Mouse (Mus musculus) regulatory T cell (primary cell): ENCODE data around the gene Aox4.

Experiments
- in situ Hi-C: fragments of 300-600 bp; cut with MboI, MseI; formaldehyde crosslinking; loops from one replicate; pipeline ENCODE4 v1.15.1; 2025; ENCODE audit warnings: high pct_unique_total_duplicates

The Aox4 gene

DNA sequence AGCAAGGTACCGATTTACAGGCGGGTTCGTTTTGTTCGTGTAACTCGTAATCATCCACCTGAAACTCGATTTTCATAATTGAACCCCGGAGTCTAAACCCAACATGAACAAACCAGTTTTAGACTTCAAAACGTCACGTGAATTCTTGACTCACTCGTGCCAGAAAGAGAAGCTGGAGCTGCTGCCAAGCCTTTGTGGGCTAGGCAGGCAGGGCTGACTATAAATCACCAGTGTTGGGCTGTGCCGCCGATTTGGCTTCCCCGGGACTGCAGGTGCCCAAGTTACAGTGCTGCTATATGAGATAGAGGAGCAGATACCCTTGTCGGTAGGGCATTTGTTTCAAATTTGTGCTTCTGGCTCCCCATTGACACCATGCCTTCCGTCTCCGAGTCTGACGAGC is at the start of gene Aox4:
Aox4 (plus strand) TSS at position 195 of the 400 bp plus-strand sequence.
- in situ Hi-C loops, result no loop called here

DNA sequence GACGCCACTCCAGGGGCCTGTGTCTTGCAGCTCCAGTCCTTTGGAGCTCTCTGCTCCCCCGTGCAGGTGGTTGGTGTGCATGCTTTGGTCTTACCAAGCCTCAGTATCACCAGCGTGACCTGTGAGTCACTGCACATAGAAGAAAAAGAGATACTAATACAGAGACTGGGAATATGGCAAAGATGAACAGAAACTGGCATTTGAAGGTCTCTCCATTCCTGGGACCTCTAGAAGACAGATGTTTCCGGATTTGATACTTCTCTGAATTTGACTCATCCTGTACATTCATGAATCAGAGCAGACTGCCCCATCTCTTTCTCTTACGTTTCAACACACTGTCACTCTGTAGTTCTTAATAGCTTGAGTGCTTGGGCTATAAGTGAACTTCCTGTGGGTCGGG is 40.3 kb upstream of the Aox4 start:
- in situ Hi-C loops, result loop anchor here (10.0 to 25.0 kb wide), 2 partner anchors 1145 to 1608 kb away; no protein-coding TSS in a partner anchor

DNA sequence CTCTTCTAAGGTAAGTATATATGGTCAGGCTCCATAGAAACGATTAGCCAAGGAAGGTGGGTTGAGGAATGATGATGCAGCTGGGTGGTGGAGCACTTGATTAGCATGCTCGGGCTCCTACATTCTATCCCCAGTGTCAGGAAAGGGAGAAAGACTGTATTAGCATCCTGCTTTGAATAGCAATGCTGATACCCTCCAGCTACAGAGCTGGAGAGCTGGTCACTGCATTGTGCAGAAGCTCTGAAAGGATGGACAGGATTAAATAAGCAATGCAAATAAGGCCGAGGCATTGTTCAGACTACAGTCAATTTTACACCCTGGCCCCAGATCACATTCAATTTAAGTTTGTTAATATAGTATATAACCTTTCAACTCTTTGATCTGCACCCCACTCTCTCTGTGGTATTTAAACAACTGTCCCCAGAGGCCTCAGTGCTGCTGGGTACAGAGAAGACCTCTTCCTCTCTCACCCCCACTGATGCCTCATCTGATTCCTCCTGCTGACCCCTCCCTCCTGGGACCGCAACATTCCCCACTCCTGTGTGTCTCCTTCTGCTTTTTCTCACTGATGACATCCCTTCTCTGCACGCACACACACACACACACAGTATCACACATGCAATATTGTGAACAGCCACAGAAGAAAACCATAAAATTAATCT is 21.6 kb upstream of the Aox4 start:
- in situ Hi-C loops, result no loop called here

DNA sequence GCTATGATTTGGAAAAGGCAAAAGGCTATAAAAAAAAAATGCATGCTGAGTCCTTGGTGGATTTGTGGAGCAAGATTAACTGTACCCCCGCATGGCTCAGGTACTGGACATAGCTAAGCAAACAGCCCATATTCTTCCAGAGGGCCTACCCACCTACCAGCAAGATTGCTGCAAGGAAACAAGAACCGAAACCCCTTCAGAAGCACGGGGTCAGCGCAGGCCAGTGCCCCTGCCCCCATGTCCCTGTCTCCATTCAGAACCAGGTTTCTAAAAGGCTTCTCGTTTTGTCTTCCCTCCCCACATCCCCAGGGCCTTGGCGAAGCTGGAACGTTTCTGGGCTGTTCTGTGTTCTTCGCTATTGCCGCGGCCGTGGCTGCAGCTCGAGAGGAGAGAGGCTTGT is 15.9 kb upstream of the Aox4 start:
- in situ Hi-C loops, result no loop called here

DNA sequence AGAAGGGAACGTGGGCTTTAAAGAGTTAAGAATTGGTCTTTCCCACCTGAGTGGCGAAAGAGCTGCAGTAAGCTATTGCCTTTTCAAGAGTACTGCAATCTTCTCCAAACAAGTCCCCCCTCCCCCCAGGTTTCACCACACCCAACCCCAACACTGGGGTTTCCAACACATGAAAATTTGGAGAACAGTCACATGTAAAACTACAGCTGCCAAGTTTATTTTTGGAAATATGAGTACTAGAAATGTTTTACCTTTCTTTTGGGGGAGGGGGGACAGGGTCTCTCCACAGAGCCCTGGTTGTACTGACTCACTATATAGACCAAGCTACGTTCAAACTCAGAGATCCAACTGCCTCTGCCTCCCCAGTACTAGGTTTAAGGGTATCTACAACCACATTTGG is 15.2 kb upstream of the Aox4 start:
- in situ Hi-C loops, result no loop called here

DNA sequence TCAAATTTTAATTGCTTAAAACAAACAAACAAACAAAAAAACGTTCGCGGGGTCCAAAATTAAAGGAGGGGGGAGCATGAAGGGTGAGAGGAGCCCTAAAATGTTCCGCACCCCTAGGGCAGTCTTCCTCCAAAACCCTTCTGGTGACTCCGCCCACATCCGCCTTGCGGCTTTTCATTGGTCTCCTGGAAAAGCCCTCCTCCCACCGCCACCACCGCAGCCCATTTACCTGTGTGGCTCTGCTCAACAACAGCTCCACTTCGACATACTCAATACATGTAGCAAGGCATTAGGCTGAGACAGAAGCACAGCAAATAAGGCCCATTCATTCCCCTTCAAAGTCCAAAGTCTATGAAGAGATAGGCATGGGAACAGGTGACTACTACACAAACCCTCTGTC is 14.7 kb upstream of the Aox4 start:
- in situ Hi-C loops, result no loop called here

DNA sequence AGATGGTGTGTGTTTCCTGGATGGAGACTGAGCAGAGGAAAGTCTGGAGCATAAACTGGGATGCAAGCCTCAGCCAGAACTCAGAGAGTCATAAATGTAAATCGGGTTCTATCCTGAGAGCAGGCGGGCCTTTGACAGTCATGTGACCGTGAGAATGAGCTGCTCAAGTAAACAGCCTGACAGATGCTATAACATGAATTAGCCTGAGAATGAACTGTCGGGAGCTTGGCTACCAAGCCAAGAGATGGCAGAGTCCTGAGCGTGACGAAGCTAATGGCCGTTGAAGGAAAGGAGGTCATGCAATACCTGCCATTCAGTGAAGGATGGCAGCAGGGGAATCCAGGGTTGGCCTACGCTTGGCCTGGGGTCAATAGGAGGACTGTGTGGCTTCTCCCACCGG is 13.2 kb upstream of the Aox4 start:
- in situ Hi-C loops, result no loop called here

DNA sequence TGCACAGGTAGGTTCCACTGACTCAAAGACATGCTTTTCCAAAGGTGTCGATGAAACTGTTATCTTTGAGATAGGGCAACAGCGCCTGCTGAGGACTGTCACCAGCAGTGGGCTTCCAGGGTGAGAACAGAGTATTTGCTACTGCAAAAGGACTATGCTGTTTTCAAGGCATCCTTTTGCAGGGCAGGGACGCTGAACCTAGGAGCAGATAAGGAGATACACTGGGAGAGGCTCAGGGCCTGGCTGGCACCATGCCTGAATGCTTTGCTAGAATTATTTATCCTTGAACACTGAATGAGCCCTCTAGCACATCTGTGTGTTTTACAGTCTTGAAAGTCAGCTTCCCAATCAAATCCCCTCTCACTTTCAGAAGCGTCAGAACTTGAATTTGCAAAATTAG is 11.8 kb upstream of the Aox4 start:
- in situ Hi-C loops, result no loop called here

DNA sequence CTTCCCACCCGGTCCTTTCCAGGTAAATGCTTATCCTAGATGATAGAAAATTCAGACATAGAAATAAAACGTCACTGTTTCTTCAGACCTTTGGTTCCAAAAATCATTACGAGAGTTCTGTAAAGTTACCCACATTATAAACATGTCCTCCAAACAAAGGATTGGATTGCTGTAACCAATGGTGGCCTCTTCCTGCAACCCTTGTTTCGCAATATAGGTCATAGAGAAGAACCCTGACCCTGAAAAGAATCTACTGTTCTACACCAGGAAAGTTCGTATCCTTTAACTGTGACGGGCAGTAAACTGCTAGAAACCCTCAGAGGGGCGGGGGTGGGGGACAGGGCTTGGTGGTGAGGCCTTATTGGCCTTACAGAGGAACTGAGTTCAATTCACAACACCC is 2.6 kb downstream of the Aox4 start:
- in situ Hi-C loops, result no loop called here

DNA sequence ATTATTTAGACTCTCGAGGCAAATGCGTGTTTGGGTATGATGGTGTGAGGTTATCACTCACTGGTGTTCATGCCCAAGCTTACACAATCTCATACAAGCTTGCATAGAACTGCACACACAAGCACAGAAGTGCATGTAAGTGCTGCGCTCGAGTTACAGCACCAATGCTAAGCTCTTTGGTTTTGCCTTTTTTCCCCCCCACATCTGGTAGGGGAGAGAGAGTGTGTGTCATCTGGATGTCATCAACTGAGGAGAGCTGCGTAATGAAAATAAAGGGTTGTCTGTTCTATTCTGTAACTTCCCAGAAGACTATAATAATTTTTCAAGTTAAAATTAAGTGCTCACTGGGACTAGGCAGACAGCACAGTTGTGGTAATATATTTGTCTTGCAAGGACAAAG is 3.6 kb downstream of the Aox4 start:
- in situ Hi-C loops, result no loop called here

DNA sequence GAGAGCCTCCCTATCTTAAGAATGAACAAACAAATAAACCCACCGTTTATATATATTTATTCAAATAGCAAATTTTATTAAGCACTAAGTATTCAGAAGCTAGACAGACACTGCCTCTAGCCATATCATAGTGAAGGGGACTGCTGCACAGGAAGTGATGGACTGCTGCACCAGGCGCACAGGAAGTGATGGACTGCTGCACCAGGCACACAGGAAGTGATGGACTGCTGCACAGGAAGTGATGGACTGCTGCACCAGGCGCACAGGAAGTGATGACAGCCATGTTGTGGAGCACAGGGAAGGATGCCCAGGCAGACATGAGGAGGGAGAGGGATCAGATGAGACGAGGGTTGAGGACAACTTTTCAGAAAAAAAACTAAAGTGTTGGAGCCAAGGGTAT is 5.2 kb downstream of the Aox4 start:
- in situ Hi-C loops, result no loop called here

DNA sequence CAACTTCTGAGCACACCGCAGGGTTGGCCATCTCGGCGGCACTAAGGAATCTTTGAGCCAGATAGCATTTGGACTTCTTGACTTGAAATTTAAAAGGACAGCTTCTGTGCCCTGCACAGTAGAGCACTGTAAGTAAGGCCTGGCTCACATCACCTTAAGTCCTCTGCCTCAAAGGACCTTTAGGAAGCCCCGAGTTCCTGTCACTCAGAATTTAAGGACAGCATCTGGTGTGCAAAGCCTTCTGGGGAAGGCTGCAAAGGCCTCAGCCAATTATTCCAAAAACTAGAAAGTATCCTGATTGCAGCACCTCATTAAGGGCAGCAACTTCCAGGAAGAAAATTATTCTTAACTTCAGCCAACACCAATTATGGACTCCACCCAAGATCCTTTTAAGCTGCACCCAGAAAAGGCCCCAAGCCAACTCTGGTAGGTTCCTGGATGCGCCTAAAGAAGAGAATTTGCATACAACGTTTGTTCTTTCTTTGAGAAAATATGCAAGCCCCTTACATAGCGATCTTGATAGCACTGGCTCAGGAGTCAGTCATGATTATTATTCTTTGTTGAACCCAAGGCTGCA is 5.8 kb downstream of the Aox4 start:
- in situ Hi-C loops, result no loop called here

DNA sequence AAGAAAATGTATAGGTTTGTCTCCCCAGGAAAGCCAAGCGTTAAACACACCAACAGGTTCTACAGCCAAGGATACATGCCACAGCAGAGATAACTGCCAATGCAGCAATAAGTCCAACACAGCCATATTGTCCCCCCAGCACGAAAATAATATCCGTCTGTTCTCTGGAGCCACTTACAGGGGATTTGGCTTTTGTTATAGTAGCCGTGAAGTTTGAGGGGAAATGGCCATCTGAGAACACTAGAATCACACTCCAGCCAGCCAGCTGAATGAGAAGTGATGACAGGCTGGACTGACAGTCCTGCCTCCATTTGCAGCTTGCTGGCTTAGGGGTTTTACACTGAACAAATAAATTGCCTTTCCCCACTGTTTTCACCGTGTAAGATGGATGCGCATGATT is 10.9 kb downstream of the Aox4 start:
- in situ Hi-C loops, result no loop called here

DNA sequence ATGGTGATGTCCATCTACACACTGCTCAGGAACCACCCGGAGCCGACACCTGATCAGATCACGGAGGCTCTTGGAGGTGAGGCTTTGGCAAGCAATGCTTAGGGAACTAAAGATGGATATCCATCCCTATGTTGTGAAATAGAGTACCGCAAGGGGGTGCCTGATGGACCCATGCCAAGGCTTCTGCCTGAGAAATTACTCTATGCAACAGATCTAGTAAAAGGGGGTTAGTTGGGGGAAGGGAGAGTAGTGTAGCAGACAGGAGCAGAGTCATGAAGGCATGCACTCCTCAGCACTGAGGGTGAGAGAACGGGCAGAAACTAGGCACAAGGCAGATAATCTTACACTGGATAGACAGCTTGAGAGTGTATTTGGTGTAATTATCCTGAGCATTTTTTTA is 11.7 kb downstream of the Aox4 start:
- in situ Hi-C loops, result no loop called here

DNA sequence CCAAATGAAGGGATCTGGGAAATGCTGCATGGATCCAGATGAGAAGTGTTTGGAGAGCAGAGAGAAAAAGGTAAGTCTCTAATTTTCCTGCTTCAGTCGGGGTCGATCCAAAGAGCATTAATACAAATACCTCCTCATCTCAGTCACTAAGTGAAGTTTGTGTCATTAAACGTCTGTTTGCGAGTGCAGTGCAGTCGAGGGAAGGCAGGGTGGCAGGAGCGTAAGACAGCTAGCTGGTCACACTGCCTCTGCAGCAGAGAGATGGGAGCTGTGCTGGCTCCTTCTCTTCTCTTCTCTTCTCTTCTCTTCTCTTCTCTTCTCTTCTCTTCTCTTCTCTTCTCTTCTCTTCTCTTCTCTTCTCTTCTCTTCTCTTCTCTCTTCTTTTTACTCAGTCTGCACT is 17.9 kb downstream of the Aox4 start:
- in situ Hi-C loops, result no loop called here

DNA sequence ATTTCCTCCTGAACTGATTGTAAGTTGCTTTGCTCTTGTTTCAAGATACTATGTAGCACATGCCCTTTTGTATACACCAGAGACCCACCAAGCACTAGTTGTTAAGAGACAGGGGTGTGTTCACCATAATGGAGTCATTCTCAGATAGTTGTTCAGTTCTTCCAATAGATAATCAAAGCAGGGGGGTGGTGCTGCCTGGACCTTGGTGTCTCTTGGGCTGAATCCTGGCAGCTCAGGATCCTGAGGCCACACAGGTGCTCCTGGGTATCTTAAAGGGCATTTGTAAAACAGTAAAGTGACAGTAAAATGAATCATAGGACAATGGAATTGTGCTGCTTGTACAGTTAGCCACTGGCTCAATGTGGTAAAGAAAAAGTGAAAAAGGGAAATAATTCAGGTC is 18.7 kb downstream of the Aox4 start:
- in situ Hi-C loops, result no loop called here

DNA sequence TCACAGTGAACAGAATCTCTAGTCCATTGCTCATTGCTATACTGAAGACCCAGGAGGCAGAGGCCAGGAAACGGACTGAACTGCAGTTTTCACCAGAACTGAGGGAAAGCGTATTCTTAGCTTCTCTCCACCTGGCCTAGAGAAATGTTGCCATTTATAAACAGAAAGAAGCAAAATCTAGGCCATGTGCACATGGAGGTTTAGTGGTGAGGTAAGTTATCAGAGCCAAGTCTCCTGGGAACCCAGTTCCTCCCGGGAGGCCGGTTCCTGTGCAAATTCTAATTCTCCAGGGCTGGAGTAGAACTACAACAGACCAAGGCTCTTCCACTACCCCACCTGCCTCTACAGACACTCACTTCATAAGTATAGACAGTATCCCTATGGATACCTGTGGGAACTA is 19.6 kb downstream of the Aox4 start:
- in situ Hi-C loops, result loop anchor here (5.0 kb wide), 1 partner anchor 43 kb away; no protein-coding TSS in a partner anchor

DNA sequence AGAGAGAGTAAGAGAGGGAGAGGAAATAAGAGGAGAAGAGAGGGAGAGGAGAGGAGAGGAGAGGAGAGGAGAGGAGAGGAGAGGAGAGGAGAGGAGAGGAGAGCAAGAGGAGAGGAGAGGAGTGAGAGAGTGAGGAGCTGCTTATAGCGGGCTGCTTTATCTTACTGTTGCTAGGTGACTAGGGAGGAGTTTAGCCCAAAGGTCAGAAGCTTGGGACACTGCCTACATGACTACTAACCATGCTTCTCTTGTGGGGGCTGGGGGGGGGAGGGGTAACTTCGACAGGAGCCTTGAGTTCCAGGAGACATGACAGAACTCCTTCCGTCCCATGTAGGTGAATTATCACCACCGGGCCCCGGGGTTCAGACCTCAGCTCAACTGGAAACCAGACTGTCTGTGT is 20.3 kb downstream of the Aox4 start:
- in situ Hi-C loops, result loop anchor here (5.0 kb wide), 1 partner anchor 42 kb away; no protein-coding TSS in a partner anchor

DNA sequence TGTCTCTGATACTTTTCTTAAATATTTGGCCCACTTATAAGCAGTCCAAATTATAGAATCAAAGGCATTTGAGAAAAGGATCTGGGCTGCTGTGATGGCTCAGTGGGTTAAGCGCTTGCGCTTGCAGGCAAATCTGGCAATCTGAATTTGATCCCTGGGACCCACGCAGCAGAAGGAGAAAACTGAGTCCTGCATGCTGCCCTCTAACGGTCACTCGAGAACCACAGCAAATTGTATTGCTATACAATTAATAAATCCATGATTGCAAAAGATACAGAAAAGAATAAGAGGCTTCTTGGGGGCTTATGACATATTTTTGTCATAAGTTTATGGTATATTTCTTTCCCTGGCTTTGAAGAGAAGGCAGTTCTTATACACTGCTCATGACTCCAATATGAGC is 25.2 kb downstream of the Aox4 start:
- in situ Hi-C loops, result no loop called here

DNA sequence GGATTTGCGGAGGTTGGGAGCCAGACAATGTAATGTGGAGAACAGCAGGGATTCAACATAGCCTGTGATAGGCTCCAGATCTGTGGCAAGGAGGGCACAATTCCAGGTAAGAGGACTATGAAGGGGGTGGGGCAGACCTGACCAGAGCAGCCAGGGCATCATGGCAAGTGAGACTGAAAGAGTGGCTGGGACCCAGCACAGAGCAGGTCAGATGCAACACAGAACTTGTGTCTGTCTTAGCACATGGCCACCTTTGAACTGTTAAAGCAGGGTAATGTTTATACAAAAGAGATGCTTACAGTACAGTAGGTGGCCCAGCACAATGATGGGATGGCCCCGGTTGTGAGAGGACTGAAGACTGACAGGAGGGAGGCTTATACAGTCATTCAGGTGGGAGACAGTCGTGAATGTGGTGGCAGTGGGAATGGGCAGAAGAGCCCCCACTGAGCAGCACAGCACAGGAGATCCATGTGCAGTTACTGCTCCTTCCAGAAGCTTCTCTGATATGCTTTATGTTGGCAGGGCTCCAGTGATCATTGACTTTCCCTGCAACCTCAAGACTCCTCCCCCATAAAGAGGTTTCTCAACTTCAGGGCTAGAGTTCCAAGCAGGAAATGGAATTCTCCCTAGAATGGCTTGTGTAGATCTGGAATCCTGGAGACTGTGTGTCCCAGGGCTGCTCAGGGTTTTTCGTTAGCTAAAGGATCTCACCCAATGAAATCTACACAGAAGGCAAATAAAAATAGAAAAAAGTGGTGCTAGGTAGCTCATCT is 27.5 kb downstream of the Aox4 start:
- in situ Hi-C loops, result no loop called here

DNA sequence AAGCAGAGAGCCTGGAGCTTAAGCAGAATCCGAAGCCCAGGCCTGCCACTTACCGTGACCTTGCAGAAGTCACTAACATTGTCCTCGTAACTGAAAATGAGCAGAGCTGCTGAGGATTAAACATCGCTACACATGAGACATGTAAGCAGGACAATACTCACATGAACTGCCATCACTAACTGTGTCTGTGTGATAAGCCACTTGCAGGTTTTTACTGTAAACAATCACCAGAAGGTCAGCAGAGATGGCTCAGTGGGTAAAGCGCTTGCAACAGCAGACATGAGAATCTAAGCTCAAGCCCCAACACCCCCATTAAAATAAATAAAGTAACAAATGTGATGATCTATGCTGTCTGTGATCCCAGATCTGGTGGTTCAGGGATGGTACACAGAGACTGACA is 28.2 kb downstream of the Aox4 start:
- in situ Hi-C loops, result no loop called here

DNA sequence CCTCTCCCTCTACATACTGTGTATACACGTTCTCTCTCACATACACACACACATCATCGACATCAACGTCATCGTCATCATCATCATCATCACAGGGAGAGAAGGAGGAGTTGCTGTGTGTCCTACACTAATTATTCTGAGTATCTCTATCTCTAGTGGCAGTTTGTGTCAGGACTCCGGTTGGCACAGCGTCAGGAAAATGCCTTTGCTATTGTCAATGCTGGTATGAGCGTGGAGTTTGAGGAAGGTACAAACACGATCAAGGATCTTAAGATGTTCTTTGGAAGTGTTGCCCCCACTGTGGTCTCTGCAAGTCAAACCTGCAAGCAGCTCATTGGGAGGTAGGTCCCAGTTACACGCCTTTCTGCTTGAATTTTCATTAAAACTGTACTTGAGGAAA is 28.8 kb downstream of the Aox4 start:
- in situ Hi-C loops, result no loop called here

DNA sequence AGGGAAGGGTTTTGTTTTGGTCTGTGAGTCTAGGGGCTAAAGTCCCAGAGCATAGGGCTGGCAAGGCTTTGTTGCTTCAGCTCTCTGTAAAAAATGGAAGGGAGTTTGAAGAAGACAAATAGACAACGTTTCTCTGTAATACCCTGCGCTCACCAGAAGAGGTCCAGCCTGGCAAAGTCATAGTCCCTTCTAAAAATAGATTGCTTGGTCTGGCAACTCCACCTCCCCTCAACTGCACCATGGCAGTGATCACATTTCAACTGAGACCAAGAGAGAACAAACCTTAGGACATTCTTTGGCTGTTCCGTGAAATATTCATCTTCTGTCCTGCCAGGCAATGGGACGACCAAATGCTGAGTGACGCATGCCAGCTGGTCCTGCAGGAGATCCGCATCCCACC is 30.1 kb downstream of the Aox4 start:
- in situ Hi-C loops, result no loop called here
